Mouse (Mus musculus): ENCODE measurements at regions not wholly inside any gene's neighbourhood (a gene's known extent, or its start where the extent isn't known, plus 50 kb on each side); places are given as distances from the start of the nearest gene placed in this dataset.

GRCm38 (mm10) chr11:8045086-8045485, 619.2 kb downstream of the Tns3 start:
- no peaks in the 10 kb centered on the region for H3K36me3 ChIP-seq (ENCODE audit: control insufficient read depth, insufficient read depth)
- TF ChIP-seq SRF (IDR thresholded peaks at IDR 0.05; ENCODE audit: control insufficient read depth, insufficient read length, low read depth) (no peak), MAX (IDR thresholded peaks at IDR 0.05; ENCODE audit: low read depth) (no peak), REST (IDR thresholded peaks at IDR 0.05; ENCODE audit: insufficient read depth, insufficient read length) (no peak), E2F4 (IDR thresholded peaks at IDR 0.05; ENCODE audit: insufficient read depth) (no peak), TCF3 (IDR thresholded peaks at IDR 0.05; ENCODE audit: insufficient read length, low read depth) (no peak), POLR2AphosphoS2 (IDR thresholded peaks at IDR 0.05; ENCODE audit: insufficient read length, low read depth) (no peak), USF1 (IDR thresholded peaks at IDR 0.05; ENCODE audit: low read depth) (no peak), TCF12 (IDR thresholded peaks at IDR 0.05; ENCODE audit: insufficient read depth, poor library complexity, severe bottlenecking) (no peak), MYOG (IDR thresholded peaks at IDR 0.05; ENCODE audit: control insufficient read depth in 1 of 3, insufficient read depth in 1 of 3, insufficient read length in 2 of 3, low read depth in 2 of 3) (no peak), MYOD1 (IDR thresholded peaks at IDR 0.05; ENCODE audit: control insufficient read depth in 1 of 3, insufficient read length in 2 of 3, low read depth in 2 of 3) (no peak)
- H3K79me2 ChIP-seq (ENCODE audit: control insufficient read depth, insufficient read depth), result no peaks in the 10 kb centered on the region
- no peak overlapping the region for H3K4me3 ChIP-seq
- H3K4me2 ChIP-seq (ENCODE audit: low read depth), result no peak overlapping the region
- no peak overlapping the region for H3ac ChIP-seq (ENCODE audit: control insufficient read depth, insufficient read length)
- H3K27me3 ChIP-seq (ENCODE audit: control insufficient read depth, insufficient read depth, insufficient read length), result no peaks in the 10 kb centered on the region

DNA sequence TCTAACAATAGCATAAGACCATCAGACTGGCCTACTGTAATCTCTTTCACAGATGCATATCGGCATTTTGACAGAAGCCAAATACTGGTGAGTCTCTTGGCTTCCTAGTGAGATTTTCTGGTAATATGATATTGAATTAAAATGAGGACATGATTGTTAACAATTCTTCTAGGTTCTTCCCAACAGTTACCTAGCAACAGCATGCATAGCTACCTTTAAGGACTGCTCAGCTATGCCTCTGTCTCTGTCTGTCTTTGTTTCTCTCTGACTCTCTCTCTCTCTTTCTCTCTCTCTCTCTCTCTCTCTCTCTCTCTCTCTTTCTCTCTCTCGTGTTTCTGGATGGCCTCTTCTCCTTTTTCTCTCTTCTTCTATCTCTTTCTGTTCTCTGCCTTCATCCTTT, 634.2 kb downstream of the Tns3 start:
- H3K79me2 ChIP-seq (ENCODE audit: control insufficient read depth, insufficient read depth), result no peaks in the 10 kb centered on the region
- H3ac ChIP-seq (ENCODE audit: control insufficient read depth, insufficient read length), result no peak overlapping the region
- no peaks in the 10 kb centered on the region for H3K27me3 ChIP-seq (ENCODE audit: control insufficient read depth, insufficient read depth, insufficient read length)
- no peak overlapping the region for H3K4me2 ChIP-seq (ENCODE audit: low read depth)
- TF ChIP-seq REST (IDR thresholded peaks at IDR 0.05; ENCODE audit: insufficient read depth, insufficient read length), result no peak
- TF ChIP-seq SRF (IDR thresholded peaks at IDR 0.05; ENCODE audit: control insufficient read depth, insufficient read length, low read depth), result no peak
- TF ChIP-seq MYOD1 (IDR thresholded peaks at IDR 0.05; ENCODE audit: control insufficient read depth in 1 of 3, insufficient read length in 2 of 3, low read depth in 2 of 3), result no peak
- no peak for TF ChIP-seq POLR2A (IDR thresholded peaks at IDR 0.05; ENCODE audit: insufficient read length, low read depth)
- TF ChIP-seq MYOG (IDR thresholded peaks at IDR 0.05; ENCODE audit: control insufficient read depth in 1 of 3, insufficient read depth in 1 of 3, insufficient read length in 2 of 3, low read depth in 2 of 3), result no peak
- TF ChIP-seq TCF12 (IDR thresholded peaks at IDR 0.05; ENCODE audit: insufficient read depth, poor library complexity, severe bottlenecking), result no peak
- TF ChIP-seq E2F4 (IDR thresholded peaks at IDR 0.05; ENCODE audit: insufficient read depth), result no peak
- no peak for TF ChIP-seq USF1 (IDR thresholded peaks at IDR 0.05; ENCODE audit: low read depth)
- no peak for TF ChIP-seq MAX (IDR thresholded peaks at IDR 0.05; ENCODE audit: low read depth)
- no peak for TF ChIP-seq TCF3 (IDR thresholded peaks at IDR 0.05; ENCODE audit: insufficient read length, low read depth)
- TF ChIP-seq POLR2AphosphoS2 (IDR thresholded peaks at IDR 0.05; ENCODE audit: insufficient read length, low read depth), result no peak
- no peak for TF ChIP-seq CEBPB (IDR thresholded peaks at IDR 0.05; ENCODE audit: insufficient read depth, poor library complexity, severe bottlenecking)
- H3K4me3 ChIP-seq, result no peak overlapping the region
- H3K36me3 ChIP-seq (ENCODE audit: control insufficient read depth, insufficient read depth), result no peaks in the 10 kb centered on the region

GRCm38 (mm10) chr11:8007801-8008200, 656.5 kb downstream of the Tns3 start:
- no peak for TF ChIP-seq POLR2A (IDR thresholded peaks at IDR 0.05; ENCODE audit: insufficient read length, low read depth)
- no peak for TF ChIP-seq REST (IDR thresholded peaks at IDR 0.05; ENCODE audit: insufficient read depth, insufficient read length)
- TF ChIP-seq MYOG (IDR thresholded peaks at IDR 0.05; ENCODE audit: control insufficient read depth in 1 of 3, insufficient read depth in 1 of 3, insufficient read length in 2 of 3, low read depth in 2 of 3), result no peak
- no peak for TF ChIP-seq MAX (IDR thresholded peaks at IDR 0.05; ENCODE audit: low read depth)
- no peak for TF ChIP-seq TCF3 (IDR thresholded peaks at IDR 0.05; ENCODE audit: insufficient read length, low read depth)
- TF ChIP-seq SRF (IDR thresholded peaks at IDR 0.05; ENCODE audit: control insufficient read depth, insufficient read length, low read depth), result no peak
- TF ChIP-seq USF1 (IDR thresholded peaks at IDR 0.05; ENCODE audit: low read depth), result no peak
- no peak for TF ChIP-seq POLR2AphosphoS2 (IDR thresholded peaks at IDR 0.05; ENCODE audit: insufficient read length, low read depth)
- no peak for TF ChIP-seq MYOD1 (IDR thresholded peaks at IDR 0.05; ENCODE audit: control insufficient read depth in 1 of 3, insufficient read length in 2 of 3, low read depth in 2 of 3)
- TF ChIP-seq TCF12 (IDR thresholded peaks at IDR 0.05; ENCODE audit: insufficient read depth, poor library complexity, severe bottlenecking), result no peak
- TF ChIP-seq CEBPB (IDR thresholded peaks at IDR 0.05; ENCODE audit: insufficient read depth, poor library complexity, severe bottlenecking), result no peak
- TF ChIP-seq E2F4 (IDR thresholded peaks at IDR 0.05; ENCODE audit: insufficient read depth), result no peak
- Histone ChIP-seq H3K4me3 (no peak overlapping the region), H3K27me3 (ENCODE audit: control insufficient read depth, insufficient read depth, insufficient read length) (no peaks in the 10 kb centered on the region)

DNA sequence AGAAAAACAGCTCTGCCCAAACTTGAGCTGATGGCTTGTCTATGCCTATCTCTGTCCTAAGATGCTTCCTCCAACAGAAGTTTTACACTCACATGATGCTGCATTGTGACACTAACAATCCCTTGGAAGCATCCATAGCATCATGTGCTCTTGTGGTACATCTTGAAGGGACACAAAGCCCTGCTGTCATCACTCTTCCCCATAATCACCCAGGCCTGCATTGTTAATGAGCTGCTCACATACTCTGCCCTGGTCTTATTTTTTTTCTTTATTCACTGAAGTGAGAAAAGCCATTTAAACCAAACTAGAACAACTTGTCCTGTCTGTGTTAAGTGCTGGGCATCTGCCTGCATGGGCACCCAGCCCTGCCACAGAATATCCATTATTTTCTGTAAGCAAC, 683.3 kb downstream of the Tns3 start:
- Histone ChIP-seq H3ac (ENCODE audit: control insufficient read depth, insufficient read length) (no peak overlapping the region), H3K27me3 (ENCODE audit: control insufficient read depth, insufficient read depth, insufficient read length) (no peaks in the 10 kb centered on the region), H3K4me2 (ENCODE audit: low read depth) (no peak overlapping the region), H3K4me3 (no peak overlapping the region), H3K36me3 (ENCODE audit: control insufficient read depth, insufficient read depth) (no peaks in the 10 kb centered on the region), H3K79me2 (ENCODE audit: control insufficient read depth, insufficient read depth) (no peaks in the 10 kb centered on the region)
- TF ChIP-seq REST (IDR thresholded peaks at IDR 0.05; ENCODE audit: insufficient read depth, insufficient read length) (no peak), TCF12 (IDR thresholded peaks at IDR 0.05; ENCODE audit: insufficient read depth, poor library complexity, severe bottlenecking) (no peak), SRF (IDR thresholded peaks at IDR 0.05; ENCODE audit: control insufficient read depth, insufficient read length, low read depth) (no peak), CEBPB (IDR thresholded peaks at IDR 0.05; ENCODE audit: insufficient read depth, poor library complexity, severe bottlenecking) (no peak), USF1 (IDR thresholded peaks at IDR 0.05; ENCODE audit: low read depth) (no peak), MAX (IDR thresholded peaks at IDR 0.05; ENCODE audit: low read depth) (no peak), MYOG (IDR thresholded peaks at IDR 0.05; ENCODE audit: control insufficient read depth in 1 of 3, insufficient read depth in 1 of 3, insufficient read length in 2 of 3, low read depth in 2 of 3) (no peak), POLR2A (IDR thresholded peaks at IDR 0.05; ENCODE audit: insufficient read length, low read depth) (no peak), POLR2AphosphoS2 (IDR thresholded peaks at IDR 0.05; ENCODE audit: insufficient read length, low read depth) (no peak), TCF3 (IDR thresholded peaks at IDR 0.05; ENCODE audit: insufficient read length, low read depth) (no peak), E2F4 (IDR thresholded peaks at IDR 0.05; ENCODE audit: insufficient read depth) (no peak), MYOD1 (IDR thresholded peaks at IDR 0.05; ENCODE audit: control insufficient read depth in 1 of 3, insufficient read length in 2 of 3, low read depth in 2 of 3) (no peak)

More at GRCm38 (mm10) chr11:8007801-8008200, 656.5 kb downstream of the Tns3 start:
- no peaks in the 10 kb centered on the region for H3K36me3 ChIP-seq (ENCODE audit: control insufficient read depth, insufficient read depth)
- H3ac ChIP-seq (ENCODE audit: control insufficient read depth, insufficient read length), result no peak overlapping the region
- no peaks in the 10 kb centered on the region for H3K79me2 ChIP-seq (ENCODE audit: control insufficient read depth, insufficient read depth)
- H3K4me2 ChIP-seq (ENCODE audit: low read depth), result no peak overlapping the region

All from myocyte (in vitro differentiated cells).